Mouse (Mus musculus) adrenal gland, postnatal 10 days (tissue): ENCODE measurements at regions not wholly inside any gene's neighbourhood (a gene's known extent, or its start where the extent isn't known, plus 50 kb on each side); places are given as distances from the start of the nearest gene placed in this dataset.
A peak's percentile ranks its signal among the peaks of the same experiment; 100 is the strongest.

Experiments
- DNase-seq: peaks from one replicate; pipeline ENCODE4 v3.0.0; 2021; ENCODE audit warnings: mixed read lengths

- no peak for DNase-seq
Measured at GRCm38 (mm10) chr9:60998086-60998785, 203.9 kb downstream of the Uaca start.

- DNase-seq = peak; percentile 18
Measured at GRCm38 (mm10) chr9:60999001-60999529, 204.7 kb downstream of the Uaca start.

- DNase-seq = no peak
Measured at GRCm38 (mm10) chr9:61000232-61000631, 205.9 kb downstream of the Uaca start.

GRCm38 (mm10) chr9:61002572-61002971 is 208.2 kb downstream of the Uaca start:
- no peak for DNase-seq

- DNase-seq = no peak
Measured at GRCm38 (mm10) chr9:61008446-61008845, 214.1 kb downstream of the Uaca start.

GRCm38 (mm10) chr9:61011066-61011465 is 216.7 kb downstream of the Uaca start:
- no peak for DNase-seq

- DNase-seq = peak; percentile 21
Measured at GRCm38 (mm10) chr9:61012771-61013540, 218.6 kb downstream of the Uaca start.

- no peak for DNase-seq
Measured at GRCm38 (mm10) chr9:61014151-61014550, 219.8 kb downstream of the Uaca start.

GRCm38 (mm10) chr9:61015374-61015890 is 221.1 kb downstream of the Uaca start:
- DNase-seq = no peak

GRCm38 (mm10) chr9:61016673-61017072 is 222.3 kb downstream of the Uaca start:
- no peak for DNase-seq

GRCm38 (mm10) chr9:61019938-61020337 is 225.6 kb downstream of the Uaca start:
- peak; percentile 42 for DNase-seq

- no peak for DNase-seq
Measured at GRCm38 (mm10) chr9:61021810-61022209, 227.5 kb downstream of the Uaca start.

- peak; percentile 52 for DNase-seq
Measured at GRCm38 (mm10) chr9:61022371-61023026, 228.2 kb downstream of the Uaca start.

GRCm38 (mm10) chr9:61025341-61025740 is 231.0 kb downstream of the Uaca start:
- no peak for DNase-seq

GRCm38 (mm10) chr9:61028775-61029401 is 234.5 kb downstream of the Uaca start:
- no peak for DNase-seq

GRCm38 (mm10) chr9:61031699-61032447 is 237.5 kb downstream of the Uaca start:
- peak; percentile 76 for DNase-seq

GRCm38 (mm10) chr9:61032448-61033433 is 238.4 kb downstream of the Uaca start:
- no peak for DNase-seq

- no peak for DNase-seq
Measured at GRCm38 (mm10) chr9:61033593-61033992, 239.3 kb downstream of the Uaca start.

GRCm38 (mm10) chr9:61042063-61042462 is 247.7 kb downstream of the Uaca start:
- no peak for DNase-seq

GRCm38 (mm10) chr9:61044983-61045382 is 250.6 kb downstream of the Uaca start:
- no peak for DNase-seq
